Mouse (Mus musculus): ENCODE results near the gene Pglyrp1. TPM values are rescaled to one million over a fixed set of nuclear protein-coding genes. Genes with fewer than 3 reads are reported as not detected.

Gene Pglyrp1
- polyA plus RNA-seq, 1 experiment from 2014 or later = 1.0 TPM

GRCm38 (mm10) chr7:18890848-18891247 lies 19.7 kb downstream of the Pglyrp1 start:
- Histone ChIP-seq H3K4me3 (no peak overlapping the region), H3K36me3 (peaks cover 19% of the 10 kb centered on the region), H3K27ac (no peak overlapping the region), H3K27me3 (peaks cover 14% of the 10 kb centered on the region), H3K9me3 (no peaks in the 10 kb centered on the region), H3K4me2 (replicated peaks) (no peak overlapping the region), H3K4me1 (peaks cover 23% of the 10 kb centered on the region), H3K9ac (no peak overlapping the region)
- no peak for ATAC-seq (ENCODE audit: low FRiP score, low read depth)
- WGBS = 93% methylated on average over 8 of the region's 8 CpGs

- peak overlapping the region; percentile 70 for H3K9ac ChIP-seq
- peak overlapping the region; percentile 49 for H3K4me3 ChIP-seq
- peaks cover 14% of the 10 kb centered on the region for H3K27me3 ChIP-seq
- no peaks in the 10 kb centered on the region for H3K9me3 ChIP-seq
- H3K4me2 ChIP-seq (replicated peaks) = peak overlapping the region; percentile 91
- peaks cover 16% of the 10 kb centered on the region for H3K36me3 ChIP-seq
- ATAC-seq (ENCODE audit: low FRiP score, low read depth) = peak; percentile 45; the same call in 1 of the 2 replicates
- no peak overlapping the region for H3K27ac ChIP-seq
- peaks cover 23% of the 10 kb centered on the region for H3K4me1 ChIP-seq
- 19% methylated on average over 33 of the region's 33 CpGs for WGBS
These were observed 20.9 kb downstream of the Pglyrp1 start for GRCm38 (mm10) chr7:18891872-18892599.

GRCm38 (mm10) chr7:18893009-18893408 lies 21.9 kb downstream of the Pglyrp1 start:
- 28% methylated on average over 26 of the region's 27 CpGs for WGBS
- peak overlapping the region; percentile 49 for H3K4me3 ChIP-seq
- H3K4me2 ChIP-seq (replicated peaks) = peak overlapping the region; percentile 91
- no peak overlapping the region; the same call in 1 of the 2 replicates for H3K9ac ChIP-seq
- peaks cover 18% of the 10 kb centered on the region for H3K36me3 ChIP-seq
- no peak overlapping the region for H3K27ac ChIP-seq
- ATAC-seq (ENCODE audit: low FRiP score, low read depth) = peak; percentile 4; the same call in 1 of the 2 replicates
- peaks cover 23% of the 10 kb centered on the region for H3K4me1 ChIP-seq
- H3K9me3 ChIP-seq = no peaks in the 10 kb centered on the region
- H3K27me3 ChIP-seq = peaks cover 14% of the 10 kb centered on the region

- 1% methylated on average over 39 of the region's 41 CpGs for WGBS
- Histone ChIP-seq H3K36me3 (peaks cover 27% of the 10 kb centered on the region), H3K9me3 (no peaks in the 10 kb centered on the region), H3K27me3 (peaks cover 14% of the 10 kb centered on the region), H3K4me3 (peak overlapping the region; percentile 49), H3K27ac (peak overlapping the region; percentile 15; the same call in 1 of the 2 replicates), H3K9ac (peak overlapping the region; percentile 71), H3K4me1 (peaks cover 23% of the 10 kb centered on the region), H3K4me2 (replicated peaks) (peak overlapping the region; percentile 91)
- ATAC-seq (ENCODE audit: low FRiP score, low read depth) = peak; percentile 60
These were observed 22.7 kb downstream of the Pglyrp1 start for GRCm38 (mm10) chr7:18893651-18894430.

GRCm38 (mm10) chr7:18896536-18896935 lies 25.4 kb downstream of the Pglyrp1 start:
- H3K27me3 ChIP-seq = peaks cover 14% of the 10 kb centered on the region
- H3K27ac ChIP-seq = no peak overlapping the region
- H3K4me3 ChIP-seq = no peak overlapping the region
- no peak overlapping the region for H3K9ac ChIP-seq
- peaks cover 23% of the 10 kb centered on the region for H3K4me1 ChIP-seq
- ATAC-seq (ENCODE audit: low FRiP score, low read depth) = no peak
- peaks cover 40% of the 10 kb centered on the region for H3K36me3 ChIP-seq
- WGBS = 51% methylated on average over 5 of the region's 5 CpGs
- no peak overlapping the region for H3K4me2 ChIP-seq (replicated peaks)
- H3K9me3 ChIP-seq = no peaks in the 10 kb centered on the region

GRCm38 (mm10) chr7:18900513-18900912 lies 29.4 kb downstream of the Pglyrp1 start:
- H3K27me3 ChIP-seq = no peaks in the 10 kb centered on the region
- no peaks in the 10 kb centered on the region for H3K9me3 ChIP-seq
- H3K4me1 ChIP-seq = no peaks in the 10 kb centered on the region
- H3K36me3 ChIP-seq = peaks cover 64% of the 10 kb centered on the region
- no peak overlapping the region for H3K27ac ChIP-seq
- no peak overlapping the region for H3K4me2 ChIP-seq (replicated peaks)
- 82% methylated on average over 2 of the region's 2 CpGs for WGBS
- H3K4me3 ChIP-seq = no peak overlapping the region
- no peak for ATAC-seq (ENCODE audit: low FRiP score, low read depth)
- no peak overlapping the region for H3K9ac ChIP-seq

- H3K4me1 ChIP-seq = no peaks in the 10 kb centered on the region
- H3K27ac ChIP-seq = no peak overlapping the region
- peaks cover 69% of the 10 kb centered on the region for H3K36me3 ChIP-seq
- H3K4me2 ChIP-seq (replicated peaks) = no peak overlapping the region
- ATAC-seq (ENCODE audit: low FRiP score, low read depth) = no peak
- H3K9me3 ChIP-seq = no peaks in the 10 kb centered on the region
- H3K27me3 ChIP-seq = no peaks in the 10 kb centered on the region
- no peak overlapping the region for H3K9ac ChIP-seq
- 78% methylated on average over 3 of the region's 3 CpGs for WGBS
- H3K4me3 ChIP-seq = no peak overlapping the region
These were observed 31.4 kb downstream of the Pglyrp1 start for GRCm38 (mm10) chr7:18902486-18902885.

GRCm38 (mm10) chr7:18904971-18905370 lies 33.8 kb downstream of the Pglyrp1 start:
- Histone ChIP-seq H3K4me3 (no peak overlapping the region), H3K36me3 (peaks cover 45% of the 10 kb centered on the region)

GRCm38 (mm10) chr7:18909797-18910196 lies 38.7 kb downstream of the Pglyrp1 start:
- Histone ChIP-seq H3K36me3 (peaks cover 5% of the 10 kb centered on the region; the same call in 1 of the 2 replicates), H3K27me3 (no peaks in the 10 kb centered on the region), H3K9ac (peak overlapping the region; percentile 75), H3K9me3 (no peaks in the 10 kb centered on the region), H3K4me3 (peak overlapping the region; percentile 76), H3K27ac (no peak overlapping the region), H3K4me1 (peaks cover 17% of the 10 kb centered on the region), H3K4me2 (replicated peaks) (peak overlapping the region; percentile 77)
- ATAC-seq (ENCODE audit: low FRiP score, low read depth) = no peak; the same call in 1 of the 2 replicates
- 9% methylated on average over 17 of the region's 17 CpGs for WGBS

More at GRCm38 (mm10) chr7:18904971-18905370, 33.8 kb downstream of the Pglyrp1 start:
- H3K9me3 ChIP-seq = no peaks in the 10 kb centered on the region
- no peak for ATAC-seq (ENCODE audit: low FRiP score, low read depth)
- peaks cover 12% of the 10 kb centered on the region for H3K4me1 ChIP-seq
- H3K9ac ChIP-seq = no peak overlapping the region
- no peaks in the 10 kb centered on the region for H3K27me3 ChIP-seq
- no peak overlapping the region for H3K4me2 ChIP-seq (replicated peaks)
- no peak overlapping the region for H3K27ac ChIP-seq
- WGBS = 88% methylated on average over 3 of the region's 3 CpGs

- no peak within 1 kb of the TSS for H3K27ac ChIP-seq
- H3K4me1 ChIP-seq = peaks cover 17% of the 10 kb centered on the region
- WGBS = under 1% methylated on average over 33 of the region's 33 CpGs
- H3K4me3 ChIP-seq = peak within 1 kb of the TSS; percentile 76
- ATAC-seq (ENCODE audit: low FRiP score, low read depth) = peak; percentile 99
- H3K9ac ChIP-seq = peak within 1 kb of the TSS; percentile 75
- peaks cover 5% of the 10 kb centered on the region; the same call in 1 of the 2 replicates for H3K36me3 ChIP-seq
- H3K4me2 ChIP-seq (replicated peaks) = peak within 1 kb of the TSS; percentile 77
- H3K27me3 ChIP-seq = no peaks in the 10 kb centered on the region
- H3K9me3 ChIP-seq = no peaks in the 10 kb centered on the region
These were observed 39.2 kb downstream of the Pglyrp1 start, which contains the start of gene Ccdc61 for GRCm38 (mm10) chr7:18910241-18910831. TSS of gene Ccdc61 (minus strand) at chr7:18910415.

- no peak for ATAC-seq (ENCODE audit: low FRiP score, low read depth)
- Histone ChIP-seq H3K27ac (no peak overlapping the region), H3K9ac (no peak overlapping the region), H3K4me1 (0 out of 2 replicates have a peak, but pooled peaks cover 4% of the 10 kb centered on the region), H3K4me2 (replicated peaks) (no peak overlapping the region), H3K27me3 (peaks cover 12% of the 10 kb centered on the region), H3K36me3 (no peaks in the 10 kb centered on the region), H3K9me3 (no peaks in the 10 kb centered on the region), H3K4me3 (no peak overlapping the region)
- 72% methylated on average over 4 of the region's 4 CpGs for WGBS
These were observed 45.1 kb downstream of the Pglyrp1 start for GRCm38 (mm10) chr7:18916254-18916653.

- Histone ChIP-seq H3K4me1 (0 out of 2 replicates have a peak, but pooled peaks cover 4% of the 10 kb centered on the region), H3K9me3 (no peaks in the 10 kb centered on the region), H3K4me2 (replicated peaks) (no peak overlapping the region), H3K27me3 (peaks cover 26% of the 10 kb centered on the region), H3K9ac (no peak overlapping the region), H3K4me3 (no peak overlapping the region), H3K27ac (no peak overlapping the region), H3K36me3 (no peaks in the 10 kb centered on the region)
- WGBS = 56% methylated on average over 3 of the region's 3 CpGs
- no peak for ATAC-seq (ENCODE audit: low FRiP score, low read depth)
These were observed 46.8 kb downstream of the Pglyrp1 start for GRCm38 (mm10) chr7:18917931-18918330.

Measured in limb, embryonic 13.5 days (tissue).